Mouse (Mus musculus): Measurements from ENCODE around the gene Actr2. TPM values are rescaled to one million over a fixed set of nuclear protein-coding genes. Genes with fewer than 3 reads are reported as not detected.
"Not testable (repeated sequence)": the region's sequence is repeated elsewhere in the genome, so short reads cannot be mapped to it uniquely, and the experiment has no call there.

Actr2 gene
- 100 to 1,000 TPM; 102 to 107 TPM for total RNA-seq (2021)
- long read RNA-seq, experiment 1, transcript Actr2-201 (9 exons, 3,631 nt) = major isoform, 33 of 55 reads
- long read RNA-seq, experiment 1, partial matches to known transcripts = 0 of 55 reads
- long read RNA-seq, experiment 1, other reads (novel, unspliced or antisense) = 22 of 55 reads
- long read RNA-seq, experiment 2, transcript Actr2-201 (9 exons, 3,631 nt) = major isoform, 6 of 13 reads
- long read RNA-seq, experiment 2, partial matches to known transcripts = 1 of 13 reads
- long read RNA-seq, experiment 2, other reads (novel, unspliced or antisense) = 6 of 13 reads

DNA sequence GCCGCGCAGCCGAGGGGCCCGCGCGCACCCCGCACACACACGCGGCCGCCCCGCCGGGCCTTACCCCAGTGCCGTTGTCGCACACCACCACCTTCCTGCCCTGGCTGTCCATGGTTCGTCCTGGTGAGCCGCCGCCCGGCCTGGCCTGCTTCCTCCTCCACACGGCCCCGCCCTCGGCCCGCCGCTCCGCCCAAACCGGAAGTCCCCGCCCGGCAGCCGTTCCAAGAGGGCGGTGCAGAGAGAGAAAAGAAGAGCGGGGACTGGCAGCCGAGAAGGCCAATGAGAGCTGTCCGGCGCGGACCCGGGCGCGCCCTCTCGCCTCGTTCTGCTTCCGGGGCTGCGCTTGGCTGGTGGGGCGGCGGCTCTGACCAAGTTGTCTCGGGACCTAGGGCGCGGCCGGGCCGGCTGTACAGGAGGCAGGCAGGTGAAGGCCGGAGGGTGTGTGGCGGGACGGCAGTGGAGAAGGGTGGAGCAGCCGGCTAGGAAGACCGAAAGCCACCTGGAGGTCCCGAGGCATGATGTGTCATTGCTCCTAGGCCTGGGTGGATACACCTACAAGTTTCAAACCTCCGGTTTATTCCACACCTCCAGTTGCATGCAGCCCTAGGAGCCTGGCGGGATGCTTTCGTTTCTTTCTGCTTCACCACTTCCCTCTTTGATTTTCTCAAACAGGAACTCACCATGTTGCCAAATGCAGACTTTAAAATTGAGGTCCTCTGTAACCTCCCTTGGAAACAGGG lies at the start of gene Actr2:
Gene Actr2, minus strand, starts transcription at position 173 of the 740 bp plus-strand sequence.
- peak; percentile 99 for DNase-seq

GRCm38 (mm10) chr11:20158879-20159278 lies 46.2 kb upstream of the Actr2 start:
- DNase-seq = no peak

DNA sequence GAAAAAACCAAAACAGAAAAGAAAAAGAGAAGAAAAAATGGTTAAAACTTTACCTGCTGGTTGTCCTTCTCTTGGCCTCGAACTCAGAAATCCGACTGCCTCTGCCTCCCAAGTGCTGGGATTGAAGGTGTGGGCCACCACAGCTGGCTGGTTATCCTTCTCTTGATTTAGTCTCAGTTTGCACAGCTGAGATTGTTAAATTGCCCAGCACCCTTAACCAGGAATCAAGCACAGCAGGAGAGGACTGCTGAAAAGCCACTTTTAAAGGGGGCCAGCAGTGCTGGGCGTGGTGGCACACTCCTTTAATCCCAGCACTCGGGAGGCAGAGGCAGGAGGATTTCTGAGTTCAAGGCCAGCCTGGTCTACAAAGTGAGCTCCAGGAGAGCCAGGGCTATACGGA lies 40.8 kb upstream of the Actr2 start:
- DNase-seq = not testable (repeated sequence)

- no peak for DNase-seq
These were observed 39.6 kb upstream of the Actr2 start for GRCm38 (mm10) chr11:20152107-20152901.

GRCm38 (mm10) chr11:20151290-20151689 lies 38.6 kb upstream of the Actr2 start:
- DNase-seq = no peak

- no peak for DNase-seq
These were observed 37.2 kb upstream of the Actr2 start for GRCm38 (mm10) chr11:20149936-20150335.

DNA sequence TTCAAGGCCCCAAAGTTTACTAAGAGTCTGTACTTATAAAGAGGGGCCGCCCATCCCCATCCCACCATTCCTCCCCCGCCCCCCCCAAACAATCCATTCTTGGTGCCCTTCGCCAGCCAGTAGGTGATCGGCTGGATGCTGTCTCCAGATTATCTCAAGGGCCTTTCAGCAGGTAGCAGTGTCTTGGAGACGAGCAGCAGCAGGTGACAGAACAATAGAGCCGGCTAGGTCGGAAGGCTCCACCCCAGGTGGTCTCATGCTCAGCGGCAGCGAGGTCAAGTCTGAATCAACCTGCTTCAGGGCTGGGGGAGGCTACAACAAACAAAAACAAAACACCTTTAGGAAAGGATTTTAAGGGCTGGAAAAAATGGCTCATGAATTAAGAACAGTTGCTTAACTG lies 32.7 kb upstream of the Actr2 start:
- no peak for DNase-seq

DNA sequence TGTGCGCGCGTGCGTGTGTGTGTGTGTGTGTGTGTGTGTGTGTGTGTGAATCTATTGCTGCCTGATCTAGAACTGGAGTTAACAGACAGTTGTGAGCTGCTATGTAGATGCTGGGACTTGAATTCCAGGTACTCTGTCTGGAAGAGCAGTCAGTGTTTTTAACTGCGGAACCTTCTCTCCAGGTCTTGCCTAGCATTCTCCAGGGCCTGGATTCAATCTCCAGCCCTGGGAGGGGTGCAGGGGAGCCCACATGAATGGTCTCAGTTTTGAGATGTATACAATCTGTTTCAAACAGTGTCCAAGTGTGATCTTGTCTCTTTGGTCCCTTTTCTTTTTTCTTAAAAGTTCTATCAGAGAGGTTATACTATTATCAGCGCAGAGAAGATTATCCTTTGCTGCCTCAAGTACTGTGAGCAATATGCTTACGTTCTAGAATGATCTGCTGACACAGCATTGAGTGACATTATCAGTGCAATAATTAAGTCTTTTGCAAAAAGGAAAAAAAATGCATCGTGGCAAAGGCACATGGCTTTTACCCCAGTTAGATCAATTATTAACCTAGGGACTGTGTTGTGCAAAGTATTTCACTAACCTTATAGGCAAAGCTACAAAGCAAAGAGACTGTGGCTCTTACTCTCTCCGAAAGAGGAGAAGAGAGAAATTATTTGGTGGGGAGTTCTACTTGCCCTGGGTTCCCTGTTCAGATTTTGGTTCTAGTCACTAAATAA lies 32.0 kb upstream of the Actr2 start:
- no peak for DNase-seq

GRCm38 (mm10) chr11:20143687-20144086 lies 31.0 kb upstream of the Actr2 start:
- not testable (repeated sequence) for DNase-seq

GRCm38 (mm10) chr11:20142516-20142915 lies 29.8 kb upstream of the Actr2 start:
- DNase-seq = no peak

DNA sequence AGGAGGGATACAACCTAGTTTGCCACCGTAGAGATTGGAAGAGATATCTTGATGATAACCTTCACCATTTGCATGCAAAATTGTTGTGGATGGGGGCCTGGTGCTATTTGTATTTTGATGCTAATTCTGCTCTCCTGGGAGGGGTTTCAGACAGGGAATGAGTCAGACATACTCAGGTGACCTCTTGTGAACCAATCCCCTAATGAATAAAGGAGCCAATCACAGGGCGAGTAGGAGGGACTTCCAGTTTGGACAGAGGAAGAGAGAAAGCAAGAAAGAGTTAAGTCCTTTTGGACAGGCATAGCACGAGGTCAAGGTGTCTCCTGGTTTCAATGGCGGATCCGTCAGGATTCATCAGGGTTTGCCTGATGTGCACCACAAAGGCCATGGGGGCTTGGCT lies 27.6 kb upstream of the Actr2 start:
- DNase-seq = no peak

- DNase-seq = no peak
These were observed 27.0 kb upstream of the Actr2 start for GRCm38 (mm10) chr11:20139711-20140110.

GRCm38 (mm10) chr11:20138498-20139208 lies 25.9 kb upstream of the Actr2 start:
- no peak for DNase-seq

DNA sequence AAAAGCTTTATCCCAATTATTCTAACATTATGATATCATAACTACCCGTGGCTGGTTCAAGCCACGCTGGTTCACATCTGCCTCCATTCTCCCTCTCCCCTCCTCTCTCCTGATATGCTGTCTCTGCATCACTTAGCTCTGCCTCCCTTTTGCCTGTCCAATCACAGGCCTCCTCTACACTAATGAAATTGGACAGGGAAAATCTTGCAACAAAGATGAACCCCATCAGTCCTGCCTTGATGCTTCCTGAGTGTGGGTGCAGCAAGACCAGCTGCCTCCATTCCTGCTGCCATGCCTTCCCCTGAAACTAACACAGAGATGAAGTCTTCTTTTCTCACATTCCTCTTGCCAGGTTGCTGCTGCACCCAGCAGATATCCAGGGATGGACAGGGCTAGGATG lies 25.2 kb upstream of the Actr2 start:
- no peak for DNase-seq

- no peak for DNase-seq
These were observed 23.6 kb upstream of the Actr2 start for GRCm38 (mm10) chr11:20136314-20136713.

GRCm38 (mm10) chr11:20134869-20135268 lies 22.2 kb upstream of the Actr2 start:
- not testable (repeated sequence) for DNase-seq

DNA sequence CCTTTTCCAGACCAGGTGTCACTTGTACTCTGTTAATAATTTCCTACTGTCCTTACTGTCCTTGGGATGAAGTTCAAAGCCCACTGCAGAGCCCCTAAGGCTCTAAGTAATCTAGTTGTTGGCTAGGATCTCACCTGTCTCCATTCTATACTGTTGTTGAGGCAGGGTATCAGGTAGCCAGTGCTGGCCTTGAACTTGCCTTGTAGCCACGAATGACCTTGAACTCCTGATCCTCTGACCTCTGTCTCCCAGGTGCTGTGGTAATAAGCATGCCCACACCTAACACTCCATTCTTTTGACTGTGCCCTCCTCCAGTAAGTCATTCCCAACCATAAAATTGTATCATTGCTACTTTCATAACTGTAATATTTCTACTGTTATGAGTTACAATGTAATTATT lies 21.0 kb upstream of the Actr2 start:
- DNase-seq = no peak

DNA sequence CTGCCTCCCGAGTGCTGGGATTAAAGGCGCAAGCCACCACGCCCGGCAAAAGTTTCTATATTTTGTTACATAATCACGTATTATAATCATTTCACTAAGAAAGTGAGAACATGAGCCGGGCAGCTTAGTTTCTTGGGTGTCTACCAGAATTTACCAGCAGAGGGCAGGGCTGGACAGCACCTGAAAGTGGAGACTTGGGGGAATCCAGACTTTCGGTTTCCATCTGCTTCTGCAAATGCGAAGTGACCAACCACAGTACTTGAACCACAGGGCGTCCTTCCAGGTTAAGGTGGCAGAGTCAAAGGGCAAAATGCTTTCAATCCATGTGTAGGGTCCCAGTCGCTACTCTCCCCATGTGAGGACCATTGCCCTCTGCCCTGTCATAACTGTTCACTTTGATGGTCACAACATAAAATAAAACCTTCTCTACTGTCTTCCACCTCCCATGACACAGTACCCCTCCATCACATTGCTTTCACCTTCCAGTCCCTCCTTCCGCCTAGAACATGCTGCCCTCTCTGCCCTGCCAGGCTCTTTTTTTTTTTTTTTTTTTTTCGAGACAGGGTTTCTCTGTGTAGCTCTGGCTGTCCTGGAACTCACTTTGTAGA lies 20.3 kb upstream of the Actr2 start:
- peak; percentile 90 for DNase-seq

- DNase-seq = no peak
These were observed 14.2 kb upstream of the Actr2 start for GRCm38 (mm10) chr11:20126673-20127516.

- no peak for DNase-seq
These were observed 12.7 kb upstream of the Actr2 start for GRCm38 (mm10) chr11:20125423-20125822.
